Mouse (Mus musculus) limb, embryonic 12.5 days (tissue): ENCODE measurements at regions not wholly inside any gene's neighbourhood (a gene's known extent, or its start where the extent isn't known, plus 50 kb on each side); places are given as distances from the start of the nearest gene placed in this dataset.

Experiments
- ATAC-seq: fragments of 200-750 bp; cut with Nextera tagmentation; 2 replicates; pipeline ENCODE4 v1.8.0; 2017; ENCODE audit warnings: low read depth, moderate TSS enrichment; ENCODE audit not compliant: insufficient number of reproducible peaks, insufficient read depth, low FRiP score, low TSS enrichment
- H3K27ac ChIP-seq: fragments of 300-500 bp; sonication (generic); 2 replicates; pipeline ENCODE4 v1.5.1; 2016; ENCODE audit warnings: mild to moderate bottlenecking, moderate library complexity
- H3K27me3 ChIP-seq: fragments of 300-500 bp; sonication (generic); 2 replicates; pipeline ENCODE4 v1.6.1; 2016; ENCODE audit warnings: mild to moderate bottlenecking, moderate library complexity
- H3K36me3 ChIP-seq: fragments of 300-500 bp; sonication (generic); 2 replicates; pipeline ENCODE4 v1.6.1; 2016; ENCODE audit warnings: mild to moderate bottlenecking, moderate library complexity
- H3K4me1 ChIP-seq: fragments of 300-500 bp; sonication (generic); replicated peaks from 2 replicates; pipeline ENCODE4 v1.6.1; 2016
- H3K4me2 ChIP-seq: fragments of 300-500 bp; sonication (generic); 2 replicates; pipeline ENCODE4 v1.6.1; 2016; ENCODE audit warnings: mild to moderate bottlenecking, moderate library complexity
- H3K4me3 ChIP-seq: fragments of 300-500 bp; sonication (generic); replicated peaks from 2 replicates; pipeline ENCODE4 v1.5.1; 2016; ENCODE audit warnings: mild to moderate bottlenecking
- H3K9ac ChIP-seq: fragments of 300-500 bp; sonication (generic); replicated peaks from 2 replicates; pipeline ENCODE4 v1.6.1; 2016; ENCODE audit warnings: mild to moderate bottlenecking, moderate library complexity
- H3K9me3 ChIP-seq: fragments of 300-500 bp; sonication (generic); 2 replicates; pipeline ENCODE4 v1.6.1; 2016; ENCODE audit warnings: mild to moderate bottlenecking, moderate library complexity
- WGBS: fragments of 180-500 bp; shearing (Covaris S2); methylation state at CpG from one replicate; pipeline ENCODE4 v1.1.7; 2016; 5-methylcytosine and 5-hydroxymethylcytosine counted together

GRCm38 (mm10) chr9:120767396-120767795, 161.6 kb upstream of the Ctnnb1 start:
- H3K9me3 ChIP-seq = no peaks in the 10 kb centered on the region
- H3K4me1 ChIP-seq = peaks cover 52% of the 10 kb centered on the region
- H3K4me3 ChIP-seq = no peak overlapping the region
- no peak for ATAC-seq
- no peak overlapping the region for H3K27ac ChIP-seq
- WGBS = 79% methylated on average over 4 of the region's 4 CpGs
- H3K4me2 ChIP-seq = no peak overlapping the region
- no peaks in the 10 kb centered on the region for H3K27me3 ChIP-seq
- no peak overlapping the region for H3K9ac ChIP-seq
- no peaks in the 10 kb centered on the region for H3K36me3 ChIP-seq

DNA sequence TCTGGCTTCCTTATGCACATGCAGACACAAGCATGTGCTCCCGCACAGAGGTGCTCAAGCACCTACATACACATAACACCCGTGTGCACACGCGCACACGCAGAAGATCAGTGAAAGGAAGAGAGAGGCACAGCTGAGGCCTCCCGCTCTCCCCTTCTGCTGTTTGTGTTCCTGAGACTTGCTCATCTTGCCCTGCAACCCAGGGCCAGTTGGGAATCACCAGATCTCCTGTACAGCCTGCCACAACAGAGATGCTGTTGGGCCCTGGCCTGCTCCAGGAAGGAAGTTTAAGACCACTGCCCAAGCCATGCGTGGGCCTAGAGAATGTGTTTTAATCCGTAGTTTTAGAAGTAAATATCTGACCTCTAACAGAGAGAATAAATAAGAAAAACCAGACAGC, 160.0 kb upstream of the Ctnnb1 start:
- 0 out of 2 replicates have a peak overlapping the region, but pooled peaks have one; percentile 28 for H3K9ac ChIP-seq
- peaks cover 55% of the 10 kb centered on the region for H3K4me1 ChIP-seq
- no peak overlapping the region for H3K4me2 ChIP-seq
- no peaks in the 10 kb centered on the region for H3K9me3 ChIP-seq
- 71% methylated on average over 8 of the region's 8 CpGs for WGBS
- ATAC-seq = no peak
- no peaks in the 10 kb centered on the region for H3K36me3 ChIP-seq
- H3K27ac ChIP-seq = peak overlapping the region; percentile 90
- no peaks in the 10 kb centered on the region for H3K27me3 ChIP-seq
- H3K4me3 ChIP-seq = no peak overlapping the region

- no peaks in the 10 kb centered on the region for H3K9me3 ChIP-seq
- H3K4me2 ChIP-seq = no peak overlapping the region
- no peak overlapping the region for H3K4me3 ChIP-seq
- H3K9ac ChIP-seq = no peak overlapping the region
- no peaks in the 10 kb centered on the region for H3K36me3 ChIP-seq
- H3K4me1 ChIP-seq = peaks cover 49% of the 10 kb centered on the region
- H3K27ac ChIP-seq = peak overlapping the region; percentile 90
- peak; percentile 85 for ATAC-seq
- 7% methylated on average over 7 of the region's 7 CpGs for WGBS
- H3K27me3 ChIP-seq = no peaks in the 10 kb centered on the region
Observed at GRCm38 (mm10) chr9:120769679-120770078, 159.3 kb upstream of the Ctnnb1 start.

DNA sequence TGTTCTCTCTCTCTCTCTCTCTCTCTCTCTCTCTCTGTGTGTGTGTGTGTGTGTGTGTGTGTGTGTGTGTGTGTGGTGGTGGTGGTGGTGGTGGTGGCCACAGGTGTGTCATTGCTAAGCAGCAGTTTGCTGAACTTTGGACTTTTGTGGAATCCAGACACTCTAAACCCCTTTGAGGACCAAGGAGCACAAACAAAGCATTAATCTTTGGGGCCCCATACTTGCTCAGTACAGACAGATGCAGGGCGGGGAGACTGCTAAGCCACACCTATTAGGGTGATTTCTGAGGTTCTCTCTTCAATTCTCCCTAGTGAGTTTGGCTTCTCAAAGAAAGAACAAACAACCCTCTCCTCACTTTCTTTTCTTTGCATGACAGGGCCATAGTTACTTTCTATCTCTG, 158.1 kb upstream of the Ctnnb1 start:
- no peak for ATAC-seq
- H3K4me3 ChIP-seq = no peak overlapping the region
- H3K9ac ChIP-seq = no peak overlapping the region
- no peaks in the 10 kb centered on the region for H3K36me3 ChIP-seq
- WGBS = 45% methylated on average over 1 of the region's 1 CpGs
- H3K4me1 ChIP-seq = peaks cover 42% of the 10 kb centered on the region
- peak overlapping the region; percentile 90; the same call in 1 of the 2 replicates for H3K27ac ChIP-seq
- no peak overlapping the region for H3K4me2 ChIP-seq
- no peaks in the 10 kb centered on the region for H3K27me3 ChIP-seq
- H3K9me3 ChIP-seq = no peaks in the 10 kb centered on the region

DNA sequence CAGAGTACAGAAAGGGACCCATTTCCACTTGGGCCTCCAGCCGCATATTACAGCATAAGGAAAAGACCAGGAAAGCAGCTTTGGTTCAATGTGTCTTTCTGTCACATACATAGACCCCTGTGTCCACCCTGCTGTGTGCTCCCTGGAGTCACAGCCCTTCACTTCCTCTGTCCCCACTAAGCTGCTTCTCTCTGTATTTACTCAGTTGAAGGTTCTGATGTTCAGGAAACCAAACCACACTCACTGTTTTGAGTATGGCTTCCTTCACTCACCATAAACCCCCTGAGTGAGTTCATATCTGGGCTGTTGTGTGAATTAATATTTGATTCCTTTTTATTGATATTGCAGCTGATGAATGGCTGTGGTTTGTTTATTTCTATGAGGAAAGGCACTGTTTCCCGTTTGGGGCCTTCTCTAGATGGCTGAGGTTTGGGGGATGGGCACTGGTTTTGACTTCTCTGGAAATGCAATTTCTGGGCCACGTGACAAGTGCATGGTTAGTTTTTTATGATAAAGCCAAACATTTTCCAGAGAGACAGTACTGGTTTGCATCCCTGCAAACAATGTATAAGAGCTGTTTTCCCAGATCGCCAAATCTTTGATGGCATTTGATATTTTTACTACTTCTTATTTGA, 157.0 kb upstream of the Ctnnb1 start:
- H3K9me3 ChIP-seq = no peaks in the 10 kb centered on the region
- no peaks in the 10 kb centered on the region for H3K36me3 ChIP-seq
- peaks cover 50% of the 10 kb centered on the region for H3K4me1 ChIP-seq
- H3K4me2 ChIP-seq = no peak overlapping the region
- H3K4me3 ChIP-seq = no peak overlapping the region
- ATAC-seq = no peak
- 0 out of 2 replicates have a peak overlapping the region, but pooled peaks have one; percentile 90 for H3K27ac ChIP-seq
- no peaks in the 10 kb centered on the region for H3K27me3 ChIP-seq
- no peak overlapping the region for H3K9ac ChIP-seq
- 43% methylated on average over 4 of the region's 4 CpGs for WGBS

- H3K27ac ChIP-seq = no peak overlapping the region
- H3K36me3 ChIP-seq = no peaks in the 10 kb centered on the region
- no peaks in the 10 kb centered on the region for H3K9me3 ChIP-seq
- H3K4me2 ChIP-seq = no peak overlapping the region
- no peak overlapping the region for H3K9ac ChIP-seq
- WGBS = 95% methylated on average over 1 of the region's 1 CpGs
- peaks cover 58% of the 10 kb centered on the region for H3K4me1 ChIP-seq
- ATAC-seq = no peak
- no peak overlapping the region for H3K4me3 ChIP-seq
- no peaks in the 10 kb centered on the region for H3K27me3 ChIP-seq
Observed at GRCm38 (mm10) chr9:120774251-120774650, 154.8 kb upstream of the Ctnnb1 start.

GRCm38 (mm10) chr9:120774772-120775171, 154.2 kb upstream of the Ctnnb1 start:
- Histone ChIP-seq H3K27me3 (no peaks in the 10 kb centered on the region), H3K4me2 (no peak overlapping the region), H3K9me3 (no peaks in the 10 kb centered on the region), H3K4me3 (no peak overlapping the region), H3K9ac (no peak overlapping the region), H3K27ac (no peak overlapping the region), H3K4me1 (peaks cover 53% of the 10 kb centered on the region), H3K36me3 (no peaks in the 10 kb centered on the region)
- no peak for ATAC-seq
- 26% methylated on average over 1 of the region's 1 CpGs for WGBS

GRCm38 (mm10) chr9:120775721-120776120, 153.3 kb upstream of the Ctnnb1 start:
- no peaks in the 10 kb centered on the region for H3K27me3 ChIP-seq
- ATAC-seq = no peak
- H3K9ac ChIP-seq = no peak overlapping the region
- 0 out of 2 replicates have a peak overlapping the region, but pooled peaks have one; percentile 62 for H3K27ac ChIP-seq
- H3K4me2 ChIP-seq = no peak overlapping the region
- 60% methylated on average over 3 of the region's 3 CpGs for WGBS
- H3K36me3 ChIP-seq = no peaks in the 10 kb centered on the region
- no peak overlapping the region for H3K4me3 ChIP-seq
- H3K4me1 ChIP-seq = peaks cover 44% of the 10 kb centered on the region
- no peaks in the 10 kb centered on the region for H3K9me3 ChIP-seq

DNA sequence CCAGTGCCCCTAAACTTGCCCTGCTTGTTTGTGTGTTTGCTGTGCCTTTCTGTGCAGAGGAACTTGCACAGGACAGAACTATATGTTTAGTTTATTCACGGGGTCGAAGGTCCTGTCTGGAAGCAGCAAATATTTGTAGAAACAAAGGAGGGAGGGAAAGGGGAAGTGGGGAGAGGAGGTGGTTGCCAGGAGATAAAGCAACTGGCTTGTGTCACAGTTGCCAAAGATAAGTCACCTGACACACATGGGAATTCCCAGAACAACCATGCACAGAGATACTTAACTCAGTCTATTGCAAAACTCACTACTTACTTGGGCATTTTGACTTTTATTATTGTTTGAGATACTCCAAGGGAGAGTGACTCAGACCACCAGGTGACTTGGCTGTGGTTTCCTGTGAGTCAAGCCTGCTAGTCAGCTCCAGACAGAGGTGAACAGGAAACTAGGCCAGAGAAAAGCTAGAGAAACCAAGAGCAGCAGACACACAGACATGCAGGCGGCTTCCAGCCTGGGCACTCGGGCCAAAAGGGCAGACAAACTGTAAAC, 152.5 kb upstream of the Ctnnb1 start:
- ATAC-seq = no peak
- Histone ChIP-seq H3K4me2 (no peak overlapping the region), H3K9ac (no peak overlapping the region), H3K36me3 (no peaks in the 10 kb centered on the region), H3K4me3 (no peak overlapping the region), H3K27ac (peak overlapping the region; percentile 62; the same call in 1 of the 2 replicates), H3K9me3 (no peaks in the 10 kb centered on the region), H3K27me3 (no peaks in the 10 kb centered on the region), H3K4me1 (peaks cover 35% of the 10 kb centered on the region)
- 59% methylated on average over 4 of the region's 4 CpGs for WGBS

GRCm38 (mm10) chr9:120777016-120777415, 152.0 kb upstream of the Ctnnb1 start:
- H3K4me1 ChIP-seq = peaks cover 31% of the 10 kb centered on the region
- no peak overlapping the region for H3K9ac ChIP-seq
- no peak overlapping the region for H3K4me3 ChIP-seq
- H3K36me3 ChIP-seq = no peaks in the 10 kb centered on the region
- 63% methylated on average over 6 of the region's 6 CpGs for WGBS
- H3K9me3 ChIP-seq = no peaks in the 10 kb centered on the region
- H3K27me3 ChIP-seq = no peaks in the 10 kb centered on the region
- 0 out of 2 replicates have a peak overlapping the region, but pooled peaks have one; percentile 8 for H3K27ac ChIP-seq
- H3K4me2 ChIP-seq = no peak overlapping the region
- no peak for ATAC-seq

DNA sequence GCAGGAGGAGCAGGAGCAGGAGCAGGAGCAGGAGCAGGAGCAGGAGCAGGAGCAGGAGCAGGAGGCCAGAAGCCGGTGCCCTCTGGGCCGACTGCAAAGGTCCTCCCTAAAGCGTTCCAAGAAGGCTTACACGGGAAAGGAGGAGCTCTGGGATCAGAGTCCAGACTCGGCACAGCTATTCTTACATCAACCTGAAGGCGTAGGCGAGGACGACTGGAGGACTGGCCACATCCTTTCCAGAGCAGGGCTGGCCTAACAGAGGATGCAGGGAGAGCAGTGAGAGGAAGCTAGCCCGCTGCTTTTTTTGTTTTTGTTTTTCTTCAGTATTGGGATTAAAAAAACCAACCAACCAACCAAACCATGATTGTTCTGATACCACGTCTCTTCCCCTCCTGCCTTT, 151.5 kb upstream of the Ctnnb1 start:
- Histone ChIP-seq H3K9ac (no peak overlapping the region), H3K27ac (peak overlapping the region; percentile 64), H3K9me3 (no peaks in the 10 kb centered on the region), H3K27me3 (no peaks in the 10 kb centered on the region), H3K4me3 (no peak overlapping the region), H3K4me1 (peaks cover 26% of the 10 kb centered on the region), H3K36me3 (no peaks in the 10 kb centered on the region), H3K4me2 (no peak overlapping the region)
- 86% methylated on average over 10 of the region's 10 CpGs for WGBS
- no peak for ATAC-seq

- Histone ChIP-seq H3K4me2 (no peak overlapping the region), H3K9ac (no peak overlapping the region), H3K9me3 (no peaks in the 10 kb centered on the region), H3K4me3 (no peak overlapping the region), H3K4me1 (peaks cover 23% of the 10 kb centered on the region), H3K27ac (peak overlapping the region; percentile 64), H3K36me3 (no peaks in the 10 kb centered on the region), H3K27me3 (no peaks in the 10 kb centered on the region)
- no peak for ATAC-seq
- 38% methylated on average over 2 of the region's 2 CpGs for WGBS
Observed at GRCm38 (mm10) chr9:120778423-120778822, 150.6 kb upstream of the Ctnnb1 start.
